Comparison of ENCODE assay signal across 18 mouse cellular contexts in the genomic region with DNA sequence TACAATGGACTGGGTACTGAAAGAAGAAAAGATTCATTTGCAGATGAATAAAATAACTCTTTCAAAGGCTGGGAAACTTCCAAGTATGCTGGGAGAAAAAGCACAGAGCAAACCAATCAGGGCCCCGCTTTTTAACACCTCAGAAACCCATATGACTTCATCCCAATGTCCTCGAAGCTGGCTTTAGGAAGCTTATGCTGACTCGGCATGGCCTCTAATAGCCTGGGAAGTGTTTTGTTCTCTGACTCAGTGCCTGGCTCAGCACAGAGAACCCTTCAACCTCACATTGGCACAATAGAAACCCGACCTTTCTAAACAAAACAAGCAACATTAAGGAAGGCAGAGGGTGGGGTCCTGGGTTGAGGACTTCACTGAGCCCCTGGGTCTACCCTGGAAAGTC. TPM values are rescaled to one million over a fixed set of nuclear protein-coding genes. Genes with fewer than 3 reads are reported as not detected.
DNase-seq lines count a peak whose midpoint lies in the region; ATAC-seq and TF ChIP-seq lines count a peak whose summit lies in the region.
"Had no signal": no experiment of that assay in that cellular context is flagged by ENCODE, and none has a peak within 500 bp of the region (broad histone marks: within the 10 kb centered on the region; RNA-seq: fewer than 3 reads in every experiment).

No protein-coding gene starts in this region.

- H3K4me3 ChIP-seq in lung, postnatal 0 days (ENCODE audit: low read depth, low read length) = no peak overlapping the region
- H3K4me3 ChIP-seq in midbrain, embryonic 11.5 days (ENCODE audit: low read depth, low read length) = no peak overlapping the region
- H3K4me3 ChIP-seq: embryonic facial prominence, embryonic 12.5 days; forebrain, embryonic 12.5 days; gastrocnemius, adult 2 months; heart, adult 2 months; hindbrain, embryonic 12.5 days; limb, embryonic 15.5 days; neural tube, embryonic 13.5 days had no signal

- H3K36me3 ChIP-seq in lung, postnatal 0 days (ENCODE audit: insufficient read depth, low read length) = peaks cover under 1% of the 10 kb centered on the region; the same call in 1 of the 2 replicates
- no peaks in the 10 kb centered on the region for H3K36me3 ChIP-seq in midbrain, embryonic 11.5 days (ENCODE audit: control insufficient read depth, insufficient read depth, low read length)
- H3K36me3 ChIP-seq: forebrain, embryonic 12.5 days; hindbrain, embryonic 12.5 days; limb, embryonic 15.5 days; neural tube, embryonic 13.5 days had no signal

- TF ChIP-seq CTCF in lung, postnatal 0 days (IDR thresholded peaks at IDR 0.05) = no peak

- no peaks in the 10 kb centered on the region for H3K9me3 ChIP-seq in lung, postnatal 0 days (ENCODE audit: low read length)
- H3K9me3 ChIP-seq in midbrain, embryonic 11.5 days (ENCODE audit: control insufficient read depth, low read length) = no peaks in the 10 kb centered on the region
- H3K9me3 ChIP-seq: embryonic facial prominence, embryonic 12.5 days; forebrain, embryonic 12.5 days; hindbrain, embryonic 12.5 days; limb, embryonic 15.5 days; neural tube, embryonic 13.5 days had no signal

- WGBS in lung, postnatal 0 days = 40% methylated on average over 4 of the region's 4 CpGs
- 44% methylated on average over 4 of the region's 4 CpGs for WGBS in midbrain, embryonic 11.5 days

- no peak for TF ChIP-seq EP300 in lung, postnatal 0 days (IDR thresholded peaks at IDR 0.05)

- H3K4me1 ChIP-seq in lung, postnatal 0 days (ENCODE audit: insufficient read depth, low read depth, low read length) = peaks cover 5% of the 10 kb centered on the region; the same call in 1 of the 2 replicates
- 0 out of 2 replicates have a peak, but pooled peaks cover 2% of the 10 kb centered on the region for H3K4me1 ChIP-seq in midbrain, embryonic 11.5 days (ENCODE audit: control insufficient read depth, insufficient read depth, low read length)
- H3K4me1 ChIP-seq: embryonic facial prominence, embryonic 12.5 days; hindbrain, embryonic 12.5 days; limb, embryonic 15.5 days; neural tube, embryonic 13.5 days had no signal

- H3K9ac ChIP-seq in lung, postnatal 0 days (replicated peaks; ENCODE audit: low read depth) = no peak overlapping the region
- H3K9ac ChIP-seq in midbrain, embryonic 11.5 days (ENCODE audit: low read length) = no peak overlapping the region
- H3K9ac ChIP-seq: embryonic facial prominence, embryonic 12.5 days; forebrain, embryonic 12.5 days; hindbrain, embryonic 12.5 days; limb, embryonic 15.5 days; neural tube, embryonic 13.5 days had no signal

- DNase-seq in frontal cortex, postnatal 10 days (ENCODE audit: low spot score in 2 of 2) = no peak
- DNase-seq in lung, postnatal 0 days (ENCODE audit: low spot score) = peak; percentile 76
- no peak for DNase-seq in lung, adult 18-20 months
- DNase-seq in R1 (ENCODE audit: low read depth, low spot score) = peak; percentile 31
- no peak for DNase-seq in right cerebral cortex, postnatal 14 days
- DNase-seq in midbrain, embryonic 11.5 days (ENCODE audit: low spot score, missing footprints) = no peak
- DNase-seq: cerebellum, adult 11 months; cerebellum, postnatal 36 days; gastrocnemius, adult 2 months; heart, adult 2 months; thymus, adult 18-20 months had no signal

- no peak overlapping the region for H3K4me2 ChIP-seq in lung, postnatal 0 days (replicated peaks; ENCODE audit: low read depth, low read length)
- H3K4me2 ChIP-seq in midbrain, embryonic 11.5 days = no peak overlapping the region
- H3K4me2 ChIP-seq: embryonic facial prominence, embryonic 12.5 days; forebrain, embryonic 12.5 days; hindbrain, embryonic 12.5 days; limb, embryonic 15.5 days; neural tube, embryonic 13.5 days had no signal

- no peak overlapping the region for H3K27ac ChIP-seq in lung, postnatal 0 days (ENCODE audit: low read length)
- no peak overlapping the region for H3K27ac ChIP-seq in midbrain, embryonic 11.5 days (ENCODE audit: low read depth, low read length)
- H3K27ac ChIP-seq: embryonic facial prominence, embryonic 12.5 days; forebrain, embryonic 12.5 days; gastrocnemius, adult 2 months; heart, adult 2 months; hindbrain, embryonic 12.5 days; limb, embryonic 15.5 days; neural tube, embryonic 13.5 days had no signal

- H3K27me3 ChIP-seq in lung, postnatal 0 days (replicated peaks; ENCODE audit: insufficient read depth, low read length) = no peaks in the 10 kb centered on the region
- H3K27me3 ChIP-seq in midbrain, embryonic 11.5 days (ENCODE audit: control insufficient read depth, insufficient read depth, low read length) = no peaks in the 10 kb centered on the region
- H3K27me3 ChIP-seq: embryonic facial prominence, embryonic 12.5 days; forebrain, embryonic 12.5 days; hindbrain, embryonic 12.5 days; limb, embryonic 15.5 days; neural tube, embryonic 13.5 days had no signal

- ATAC-seq in frontal cortex, adult (ENCODE audit: low TSS enrichment) = peak; percentile 46; the same call in 1 of the 2 replicates
- peak; percentile 73 for ATAC-seq in lung, postnatal 0 days
- no peak for ATAC-seq in midbrain, embryonic 11.5 days (ENCODE audit: low FRiP score)
- ATAC-seq: intestine, postnatal 0 days had no signal

RNA-seq across cellular contexts. Expression of gene Soat1, which starts 23.7 kb away (rescaled TPM):
- 110 and 140 TPM in 2 replicates for polyA plus RNA-seq in lung, postnatal 0 days (2015; fragmentation: Nextera tagmentation; extraction: Ambion mirVana)
- 21.4 and 23.6 TPM in 2 replicates for polyA plus RNA-seq in midbrain, embryonic 11.5 days (2014; fragmentation: Nextera tagmentation; extraction: Ambion mirVana)

RNA-seq across cellular contexts. Expression of gene Axdnd1, which starts 29.5 kb away (rescaled TPM):
- 0.29 and 0.84 TPM in 2 replicates for polyA plus RNA-seq in lung, postnatal 0 days (2015; fragmentation: Nextera tagmentation; extraction: Ambion mirVana)
- polyA plus RNA-seq in midbrain, embryonic 11.5 days (2014; fragmentation: Nextera tagmentation; extraction: Ambion mirVana) = 0.30 TPM in 1 of 2 replicates, not detected in the other
- polyA plus RNA-seq: heart, adult 2 months; intestine, postnatal 0 days had no signal

Comparison
In these comparisons a context has a peak if more than half of its experiments do, and no peak if none do; other contexts are left out.
1. DNase-seq: peak in lung, postnatal 0 days (single experiment) and R1 (single experiment); none in frontal cortex, postnatal 10 days (0 of 2), lung, adult 18-20 months (0 of 2), right cerebral cortex, postnatal 14 days (single experiment) and midbrain, embryonic 11.5 days (single experiment).